Mouse (Mus musculus) intestine, embryonic 15.5 days (tissue): Measurements from ENCODE around the gene Ildr2. TPM values are rescaled to one million over a fixed set of nuclear protein-coding genes. Genes with fewer than 3 reads are reported as not detected.

Experiments
- ATAC-seq: fragments of 200-750 bp; cut with Nextera tagmentation; 2 replicates; pipeline ENCODE4 v1.8.0; 2017; ENCODE audit warnings: moderate TSS enrichment, moderate library complexity
- H3K27ac ChIP-seq: fragments of 300-500 bp; sonication (generic); 2 replicates; pipeline ENCODE4 v1.5.1; 2015; ENCODE audit warnings: mild to moderate bottlenecking, inconsistent platforms
- H3K27me3 ChIP-seq: fragments of 300-500 bp; sonication (generic); replicated peaks from 2 replicates; pipeline ENCODE4 v1.6.1; 2015; ENCODE audit warnings: inconsistent platforms
- H3K36me3 ChIP-seq: fragments of 300-500 bp; sonication (generic); 2 replicates; pipeline ENCODE4 v1.6.1; 2015; ENCODE audit warnings: inconsistent platforms
- H3K4me1 ChIP-seq: fragments of 300-500 bp; sonication (generic); replicated peaks from 2 replicates; pipeline ENCODE4 v1.6.1; 2015; ENCODE audit warnings: inconsistent platforms
- H3K4me2 ChIP-seq: fragments of 300-500 bp; sonication (generic); replicated peaks from 2 replicates; pipeline ENCODE4 v1.6.1; 2015; ENCODE audit warnings: mild to moderate bottlenecking, inconsistent platforms
- H3K4me3 ChIP-seq: fragments of 300-500 bp; sonication (generic); replicated peaks from 2 replicates; pipeline ENCODE4 v1.5.1; 2015; ENCODE audit warnings: inconsistent platforms
- H3K9ac ChIP-seq: fragments of 300-500 bp; sonication (generic); 2 replicates; pipeline ENCODE4 v1.6.1; 2015; ENCODE audit warnings: inconsistent platforms
- H3K9me3 ChIP-seq: fragments of 300-500 bp; sonication (generic); 2 replicates; pipeline ENCODE4 v1.6.1; 2016; ENCODE audit warnings: inconsistent platforms
- WGBS: fragments of 180-500 bp; shearing (Covaris S2); methylation state at CpG from one replicate; pipeline ENCODE4 v1.1.7; 2015; 5-methylcytosine and 5-hydroxymethylcytosine counted together
- polyA plus RNA-seq: library from polyadenylated mRNA; unstranded; fragments of >200 nt; fragmentation: Nextera tagmentation; extraction: Ambion mirVana; gene quantifications from 2 replicates; pipeline ENCODE4 v1.2.1, GENCODE M21; 2015

Gene Ildr2
- polyA plus RNA-seq, 1 experiment from 2014 or later = 0.67 TPM

DNA sequence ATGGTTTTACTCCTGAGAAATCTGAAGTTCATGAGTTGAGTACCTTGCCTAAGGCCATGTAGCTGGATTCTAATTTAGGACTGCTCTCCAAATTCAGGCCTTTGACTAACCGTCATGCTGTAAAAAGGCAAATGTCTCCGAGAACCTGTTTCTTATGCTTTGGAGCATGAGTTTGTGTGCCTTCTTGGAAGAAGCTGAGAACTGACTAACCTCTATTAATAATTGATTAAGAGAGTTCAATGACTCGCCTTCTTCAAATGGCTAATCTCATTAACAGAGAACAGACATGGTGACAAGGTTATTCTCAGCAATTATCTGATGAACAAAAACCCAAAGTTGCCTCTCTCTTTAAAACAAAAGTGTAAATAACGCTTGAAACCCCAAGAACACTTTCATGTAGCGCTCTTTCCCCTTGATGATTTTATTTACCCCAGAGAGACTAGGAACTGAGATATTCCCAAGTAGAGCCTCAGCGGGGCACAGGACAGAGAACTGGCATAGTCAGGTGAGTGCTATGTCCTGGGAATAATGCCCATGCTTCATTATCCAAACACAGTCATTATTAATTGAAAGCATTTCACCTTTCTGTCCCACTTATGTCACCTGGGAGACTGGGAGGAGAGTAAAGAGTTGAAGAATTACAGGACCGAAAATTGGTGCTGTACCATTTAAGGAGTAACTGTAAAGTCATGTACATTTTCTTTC lies 12.2 kb downstream of the Ildr2 start:
- Histone ChIP-seq H3K4me3 (no peak overlapping the region), H3K27me3 (no peaks in the 10 kb centered on the region), H3K9me3 (no peaks in the 10 kb centered on the region), H3K36me3 (no peaks in the 10 kb centered on the region), H3K9ac (no peak overlapping the region), H3K27ac (no peak overlapping the region), H3K4me1 (no peaks in the 10 kb centered on the region), H3K4me2 (no peak overlapping the region)
- WGBS = 79% methylated on average over 7 of the region's 7 CpGs
- no peak for ATAC-seq

DNA sequence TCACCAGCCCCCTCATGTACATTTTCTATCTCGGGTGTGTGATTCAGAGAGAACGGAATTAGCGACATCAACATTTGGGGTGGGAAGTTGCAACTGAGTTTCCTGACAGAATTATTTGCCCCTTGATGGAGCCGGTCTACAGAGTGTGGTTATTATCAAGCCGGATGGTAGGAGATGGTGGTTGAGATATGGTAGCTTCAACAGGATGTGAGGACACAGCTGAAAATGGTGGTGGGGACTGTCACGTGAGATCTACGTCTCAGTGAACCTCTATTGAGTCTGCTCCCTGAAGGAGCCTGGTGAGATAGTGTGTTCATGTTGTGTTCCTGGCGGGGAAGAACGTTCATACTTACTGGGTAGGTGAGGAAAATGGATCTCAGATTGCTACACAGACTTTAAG lies 13.0 kb downstream of the Ildr2 start:
- H3K36me3 ChIP-seq = no peaks in the 10 kb centered on the region
- no peaks in the 10 kb centered on the region for H3K27me3 ChIP-seq
- no peak overlapping the region for H3K4me3 ChIP-seq
- no peak for ATAC-seq
- no peak overlapping the region for H3K27ac ChIP-seq
- no peaks in the 10 kb centered on the region for H3K4me1 ChIP-seq
- no peaks in the 10 kb centered on the region for H3K9me3 ChIP-seq
- no peak overlapping the region for H3K4me2 ChIP-seq
- H3K9ac ChIP-seq = no peak overlapping the region
- 92% methylated on average over 9 of the region's 9 CpGs for WGBS

DNA sequence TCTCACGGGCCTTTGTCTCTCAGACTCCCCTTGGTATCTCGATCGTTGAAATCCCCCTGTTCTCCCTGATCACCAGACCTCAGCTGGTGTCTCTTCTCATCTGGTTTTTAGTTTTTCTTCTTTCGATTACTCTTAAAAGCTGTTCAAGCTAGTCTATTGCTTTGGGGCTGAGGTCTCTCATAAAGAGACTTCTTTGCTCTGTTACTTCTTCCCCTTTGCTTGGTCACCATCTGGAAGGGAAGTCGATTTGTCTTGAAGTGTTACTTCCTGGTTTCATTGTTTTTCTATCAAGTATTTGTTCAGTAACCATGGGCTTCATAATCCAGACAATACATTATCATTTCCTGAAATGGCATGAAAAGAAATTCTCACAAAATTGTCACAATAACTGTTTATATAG lies 14.3 kb downstream of the Ildr2 start:
- ATAC-seq = no peak
- Histone ChIP-seq H3K27me3 (no peaks in the 10 kb centered on the region), H3K9ac (no peak overlapping the region), H3K9me3 (no peaks in the 10 kb centered on the region), H3K4me2 (no peak overlapping the region), H3K27ac (no peak overlapping the region), H3K36me3 (no peaks in the 10 kb centered on the region), H3K4me3 (no peak overlapping the region), H3K4me1 (no peaks in the 10 kb centered on the region)
- 81% methylated on average over 5 of the region's 5 CpGs for WGBS

DNA sequence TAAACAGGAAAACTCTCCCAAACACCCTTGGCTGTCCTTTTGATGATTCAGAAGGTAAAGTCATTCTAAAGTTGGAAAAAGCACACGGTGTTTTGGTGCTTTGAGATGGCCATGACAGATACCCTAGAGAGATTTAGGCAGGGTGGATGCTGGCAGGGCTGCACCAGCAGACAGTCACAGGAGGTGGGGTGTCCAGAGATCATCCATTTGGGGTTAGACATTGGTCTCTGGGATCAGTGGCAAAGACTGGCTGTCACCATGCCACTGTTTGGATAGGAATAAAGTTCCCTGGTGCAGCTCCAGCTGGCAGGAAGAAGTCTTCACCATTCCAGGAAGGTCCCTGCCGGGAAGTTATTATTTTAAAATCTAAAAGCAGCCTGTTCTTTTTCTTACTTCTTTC lies 24.8 kb downstream of the Ildr2 start:
- peaks cover 4% of the 10 kb centered on the region for H3K4me1 ChIP-seq
- H3K9ac ChIP-seq = no peak overlapping the region
- H3K4me2 ChIP-seq = no peak overlapping the region
- no peak overlapping the region for H3K4me3 ChIP-seq
- WGBS = 51% methylated on average over 2 of the region's 2 CpGs
- H3K27ac ChIP-seq = no peak overlapping the region
- ATAC-seq = no peak
- H3K9me3 ChIP-seq = no peaks in the 10 kb centered on the region
- H3K36me3 ChIP-seq = no peaks in the 10 kb centered on the region
- H3K27me3 ChIP-seq = no peaks in the 10 kb centered on the region

DNA sequence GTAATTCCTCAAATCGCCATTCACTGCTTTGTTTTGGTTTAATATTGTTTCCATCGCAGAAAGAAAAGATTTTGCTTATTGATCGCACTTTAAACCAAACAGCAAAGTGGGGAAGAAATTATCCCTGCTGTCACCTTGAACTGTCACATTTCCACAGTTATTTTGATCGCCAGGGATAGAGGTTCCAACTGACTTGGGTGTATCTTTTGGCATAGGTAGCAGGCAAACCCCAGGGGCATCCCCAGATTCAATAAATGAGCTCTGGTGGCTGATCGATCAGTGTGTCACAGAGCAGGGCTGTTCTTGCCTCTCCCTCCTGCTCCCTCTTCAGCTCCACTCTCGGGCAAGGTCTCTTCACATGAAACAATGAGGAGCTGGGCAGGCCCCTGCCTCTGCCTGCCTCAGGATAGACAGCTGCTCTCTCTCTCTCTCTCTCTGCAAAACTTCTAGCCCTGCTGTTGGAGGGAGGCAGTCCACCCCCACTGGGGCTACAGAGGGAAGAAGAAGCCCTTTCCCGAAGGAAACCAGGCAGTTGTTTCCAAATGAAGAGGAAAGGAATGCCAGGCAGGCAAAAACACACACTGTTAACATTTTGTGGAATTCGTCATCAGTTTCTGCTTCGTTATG lies 25.8 kb downstream of the Ildr2 start:
- no peaks in the 10 kb centered on the region for H3K27me3 ChIP-seq
- no peak overlapping the region for H3K27ac ChIP-seq
- no peak overlapping the region for H3K4me3 ChIP-seq
- no peaks in the 10 kb centered on the region for H3K36me3 ChIP-seq
- peaks cover 4% of the 10 kb centered on the region for H3K4me1 ChIP-seq
- 48% methylated on average over 9 of the region's 9 CpGs for WGBS
- H3K9me3 ChIP-seq = no peaks in the 10 kb centered on the region
- H3K9ac ChIP-seq = no peak overlapping the region
- H3K4me2 ChIP-seq = no peak overlapping the region
- no peak for ATAC-seq

DNA sequence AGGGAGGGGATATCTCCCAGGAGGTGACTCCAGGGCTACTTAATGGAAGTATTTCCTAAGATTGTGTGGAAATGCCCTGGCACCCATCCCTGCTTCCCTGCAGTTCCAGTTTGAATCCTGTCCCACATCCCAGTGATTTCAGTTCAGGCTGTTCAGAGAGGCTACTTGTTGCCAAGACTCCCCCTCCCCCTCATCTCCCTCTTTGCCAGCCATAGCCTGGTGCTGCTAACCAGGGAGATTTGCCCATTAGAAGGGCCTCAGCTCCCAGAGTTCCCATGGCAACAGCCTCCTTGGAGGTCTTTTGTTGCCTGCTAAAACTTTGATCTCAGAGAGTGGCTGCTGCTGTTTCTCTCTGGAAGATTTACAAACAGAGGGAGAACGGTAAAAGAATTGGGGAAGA lies 26.6 kb downstream of the Ildr2 start:
- H3K36me3 ChIP-seq = no peaks in the 10 kb centered on the region
- no peak for ATAC-seq
- H3K4me3 ChIP-seq = no peak overlapping the region
- H3K27me3 ChIP-seq = no peaks in the 10 kb centered on the region
- H3K4me1 ChIP-seq = peaks cover 4% of the 10 kb centered on the region
- H3K9me3 ChIP-seq = no peaks in the 10 kb centered on the region
- H3K4me2 ChIP-seq = no peak overlapping the region
- WGBS = 19% methylated on average over 1 of the region's 1 CpGs
- no peak overlapping the region for H3K9ac ChIP-seq
- H3K27ac ChIP-seq = no peak overlapping the region

DNA sequence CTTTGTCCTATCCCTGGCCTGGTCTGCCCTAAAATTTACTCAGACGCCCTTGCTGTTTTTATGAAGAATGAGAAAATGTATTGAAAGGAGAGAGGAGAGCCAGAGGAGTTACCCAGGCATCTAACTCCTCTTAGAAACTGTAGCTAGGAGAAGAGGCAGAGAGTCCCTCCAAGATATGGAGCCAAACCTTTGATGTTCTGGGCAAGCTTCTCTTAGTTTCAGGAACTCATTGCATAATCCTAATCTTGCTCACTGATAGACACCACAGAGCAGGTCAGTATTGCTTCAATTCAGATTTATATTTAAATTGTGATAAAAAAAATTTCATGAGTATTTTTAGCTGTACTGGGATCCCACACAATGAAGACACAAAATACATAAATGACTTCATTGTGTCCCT lies 27.3 kb downstream of the Ildr2 start:
- H3K9ac ChIP-seq = no peak overlapping the region
- WGBS = 67% methylated on average over 1 of the region's 1 CpGs

DNA sequence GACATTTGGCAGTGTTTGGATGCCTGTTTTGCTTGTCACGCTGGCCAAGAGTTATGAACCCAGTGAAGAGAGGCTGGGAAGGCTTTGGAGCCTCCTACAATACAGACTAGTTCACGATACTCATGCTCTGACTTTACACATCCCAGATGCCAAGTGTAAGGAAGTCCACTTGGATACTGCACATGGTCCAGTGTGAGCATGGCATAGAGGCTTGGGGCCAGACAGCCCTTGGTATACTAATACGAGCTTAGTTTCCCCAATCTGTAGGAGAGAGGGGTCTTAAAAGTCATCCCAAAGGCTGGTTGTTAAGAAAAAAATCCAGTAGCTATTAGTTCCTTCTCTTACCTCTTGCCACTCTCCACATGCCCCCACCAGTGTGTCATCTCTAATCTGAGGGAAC lies 27.9 kb downstream of the Ildr2 start:
- Histone ChIP-seq H3K27ac (no peak overlapping the region), H3K36me3 (no peaks in the 10 kb centered on the region), H3K4me3 (no peak overlapping the region), H3K9me3 (no peaks in the 10 kb centered on the region), H3K27me3 (no peaks in the 10 kb centered on the region), H3K9ac (no peak overlapping the region), H3K4me1 (peaks cover 4% of the 10 kb centered on the region), H3K4me2 (no peak overlapping the region)
- WGBS = 72% methylated on average over 3 of the region's 3 CpGs
- no peak for ATAC-seq

More for the DNA sequence above, 27.3 kb downstream of the Ildr2 start:
- Histone ChIP-seq H3K36me3 (no peaks in the 10 kb centered on the region), H3K27ac (no peak overlapping the region), H3K27me3 (no peaks in the 10 kb centered on the region), H3K4me1 (peaks cover 4% of the 10 kb centered on the region), H3K9me3 (no peaks in the 10 kb centered on the region), H3K4me3 (no peak overlapping the region), H3K4me2 (no peak overlapping the region)
- no peak for ATAC-seq

DNA sequence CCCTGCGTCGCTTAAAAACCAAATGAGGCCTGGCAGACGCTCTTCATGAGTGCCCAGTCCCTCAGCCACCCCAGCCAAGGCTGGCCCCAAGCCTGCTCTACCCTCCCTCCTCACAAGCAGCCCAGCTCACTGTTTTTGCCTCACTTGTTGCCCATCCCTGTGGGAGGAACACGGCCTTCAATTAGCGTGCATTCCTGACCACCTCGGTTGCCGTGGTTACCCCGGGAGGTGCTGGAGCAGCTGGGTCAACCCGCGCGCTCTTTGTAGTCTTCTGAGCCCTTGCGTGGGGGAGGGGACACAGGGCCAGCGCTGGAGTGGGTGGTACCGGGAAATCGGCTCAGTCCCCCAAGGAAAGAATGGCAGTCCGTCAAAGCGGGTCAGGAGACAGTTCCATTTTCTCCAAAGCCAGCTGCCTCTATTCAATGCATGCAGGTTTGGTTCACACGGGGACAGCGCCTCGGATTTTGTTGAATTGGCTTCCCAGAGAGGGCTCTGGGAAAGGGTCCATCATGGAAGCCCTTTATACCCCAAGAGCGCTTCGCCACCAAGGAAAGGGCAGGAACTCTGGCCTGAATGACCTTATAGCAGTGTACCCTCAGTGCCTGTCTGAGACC lies 28.8 kb downstream of the Ildr2 start:
- H3K27me3 ChIP-seq = no peaks in the 10 kb centered on the region
- ATAC-seq = peak; percentile 73
- 10% methylated on average over 22 of the region's 22 CpGs for WGBS
- no peak overlapping the region for H3K27ac ChIP-seq
- H3K9ac ChIP-seq = no peak overlapping the region
- no peaks in the 10 kb centered on the region for H3K36me3 ChIP-seq
- peak overlapping the region; percentile 57 for H3K4me2 ChIP-seq
- no peaks in the 10 kb centered on the region for H3K9me3 ChIP-seq
- H3K4me3 ChIP-seq = peak overlapping the region; percentile 16; the same call in 1 of the 2 replicates
- H3K4me1 ChIP-seq = peaks cover 4% of the 10 kb centered on the region

DNA sequence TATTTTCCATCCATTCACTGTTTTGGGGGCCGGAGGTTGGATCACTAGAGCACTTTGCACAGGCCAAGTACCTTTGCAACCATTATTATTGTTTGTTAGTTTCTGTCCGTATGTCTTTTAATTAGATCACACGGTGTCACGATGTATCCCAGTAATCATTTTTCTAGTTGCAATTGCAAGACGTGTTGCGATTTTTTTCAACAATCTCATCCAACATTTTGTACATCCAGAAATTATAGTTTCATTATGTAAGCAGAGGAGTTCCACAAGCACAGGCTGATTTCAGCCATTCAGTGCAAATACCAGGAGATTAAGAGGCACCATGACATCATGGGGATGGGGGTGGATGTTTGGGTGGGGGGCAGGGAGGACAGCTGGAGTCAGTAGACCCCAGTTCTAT lies 29.5 kb downstream of the Ildr2 start:
- Histone ChIP-seq H3K4me3 (no peak overlapping the region), H3K4me1 (peaks cover 4% of the 10 kb centered on the region), H3K4me2 (no peak overlapping the region), H3K27me3 (no peaks in the 10 kb centered on the region), H3K36me3 (no peaks in the 10 kb centered on the region), H3K9ac (no peak overlapping the region), H3K27ac (no peak overlapping the region), H3K9me3 (no peaks in the 10 kb centered on the region)
- ATAC-seq = no peak
- WGBS = 90% methylated on average over 6 of the region's 6 CpGs

DNA sequence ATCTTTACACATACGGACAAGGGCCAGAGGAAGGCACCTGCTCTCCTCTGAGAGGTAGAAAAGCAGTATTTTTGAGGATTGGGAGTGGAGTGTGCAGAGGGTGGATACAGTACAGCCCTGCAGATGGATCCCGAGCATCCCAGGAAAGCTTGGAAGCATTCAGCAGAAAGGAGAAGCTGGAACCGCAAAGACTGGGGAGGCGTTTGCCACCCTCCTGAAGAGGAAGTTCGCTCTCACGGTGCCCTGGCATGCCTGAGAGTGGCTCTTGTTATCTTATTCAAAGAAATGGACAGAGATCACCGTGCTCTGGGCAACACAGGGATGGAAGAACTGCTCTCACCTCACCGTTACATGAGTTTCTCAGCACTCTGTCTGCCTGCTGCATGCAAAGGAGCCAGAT lies 30.5 kb downstream of the Ildr2 start:
- Histone ChIP-seq H3K27ac (no peak overlapping the region), H3K4me1 (peaks cover 4% of the 10 kb centered on the region), H3K36me3 (no peaks in the 10 kb centered on the region), H3K9me3 (no peaks in the 10 kb centered on the region), H3K27me3 (no peaks in the 10 kb centered on the region), H3K9ac (no peak overlapping the region), H3K4me2 (no peak overlapping the region), H3K4me3 (no peak overlapping the region)
- WGBS = 78% methylated on average over 8 of the region's 8 CpGs
- no peak for ATAC-seq

DNA sequence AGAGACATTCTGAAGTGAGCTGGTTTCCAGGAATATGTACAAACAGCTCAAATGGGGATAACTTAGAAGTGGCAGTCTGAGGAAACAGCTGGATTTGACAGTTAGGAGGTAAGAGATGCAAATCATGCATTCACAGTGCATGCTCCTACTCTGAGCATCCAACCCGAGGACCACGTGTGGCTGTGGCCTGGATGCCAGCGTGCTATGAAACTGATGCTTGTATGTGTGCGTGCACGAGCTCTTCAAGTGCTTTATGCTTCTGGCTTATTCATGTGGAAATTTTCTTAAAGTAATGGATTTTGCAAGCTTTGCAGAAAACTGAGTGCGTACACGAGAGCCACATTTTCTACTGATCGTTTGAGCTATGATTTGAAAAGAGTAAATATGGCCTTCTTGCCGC lies 32.3 kb downstream of the Ildr2 start:
- 80% methylated on average over 9 of the region's 9 CpGs for WGBS
- Histone ChIP-seq H3K9ac (no peak overlapping the region), H3K27me3 (no peaks in the 10 kb centered on the region), H3K9me3 (no peaks in the 10 kb centered on the region), H3K4me3 (no peak overlapping the region), H3K36me3 (no peaks in the 10 kb centered on the region), H3K4me2 (no peak overlapping the region), H3K4me1 (peaks cover 4% of the 10 kb centered on the region), H3K27ac (no peak overlapping the region)
- no peak for ATAC-seq

DNA sequence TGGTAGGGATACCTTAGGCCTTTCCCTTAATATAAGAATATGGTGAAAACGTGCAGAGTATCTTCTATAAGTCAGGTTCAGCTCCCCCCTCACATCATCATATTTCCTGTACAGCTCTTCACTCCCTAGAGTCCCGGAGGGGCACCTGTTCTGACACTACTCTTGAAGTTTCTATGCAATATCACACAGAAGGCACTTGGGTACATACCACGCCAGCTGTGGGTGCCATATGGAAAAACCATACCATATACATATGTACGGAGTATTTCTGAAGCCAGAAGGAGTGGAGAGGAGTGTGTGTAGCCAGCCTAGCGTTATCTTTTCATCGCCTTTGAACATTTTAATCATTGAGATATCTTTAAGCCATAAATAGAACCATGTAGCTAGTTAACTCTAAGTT lies 36.6 kb downstream of the Ildr2 start:
- Histone ChIP-seq H3K9me3 (no peaks in the 10 kb centered on the region), H3K4me3 (no peak overlapping the region), H3K9ac (no peak overlapping the region), H3K4me2 (no peak overlapping the region), H3K36me3 (no peaks in the 10 kb centered on the region), H3K27ac (no peak overlapping the region), H3K4me1 (no peaks in the 10 kb centered on the region), H3K27me3 (no peaks in the 10 kb centered on the region)
- WGBS = 83% methylated on average over 6 of the region's 6 CpGs
- ATAC-seq = no peak
